Mouse (Mus musculus) central nervous system, embryonic 18 days (tissue): ENCODE data around the gene Gm7978. TPM values are rescaled to one million over a fixed set of nuclear protein-coding genes. Genes with fewer than 3 reads are reported as not detected.

Source experiments
- polyA plus RNA-seq: library from polyadenylated mRNA; depleted of rRNA; stranded (reverse); fragments of >200 nt; gene quantifications from 2 replicates; pipeline ENCODE4 v1.2.3, GENCODE M21; 2012; rRNA removed

The Gm7978 gene
- polyA plus RNA-seq = not detected in 2 replicates

DNA sequence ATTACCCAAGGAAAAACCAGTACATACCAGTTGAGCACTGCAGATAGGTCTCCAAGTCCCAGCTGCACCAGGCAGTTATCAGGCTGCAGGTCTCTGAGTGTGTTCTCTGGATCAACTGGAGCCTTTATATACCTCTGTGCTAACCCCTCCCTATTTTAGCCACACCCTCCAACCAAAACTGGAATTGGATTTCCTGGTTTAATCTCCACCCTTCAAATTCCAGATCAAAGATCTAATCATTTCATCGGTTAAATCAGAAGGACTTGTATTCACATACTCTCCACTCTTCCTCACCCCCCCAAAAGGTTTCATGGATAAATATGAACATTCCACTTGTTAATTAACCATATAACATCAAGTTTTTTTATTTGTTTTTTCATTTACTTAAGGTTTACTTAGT is at the start of gene Gm7978:
Gene Gm7978 (minus strand): TSS at position 101 of the 400 bp plus-strand sequence.

DNA sequence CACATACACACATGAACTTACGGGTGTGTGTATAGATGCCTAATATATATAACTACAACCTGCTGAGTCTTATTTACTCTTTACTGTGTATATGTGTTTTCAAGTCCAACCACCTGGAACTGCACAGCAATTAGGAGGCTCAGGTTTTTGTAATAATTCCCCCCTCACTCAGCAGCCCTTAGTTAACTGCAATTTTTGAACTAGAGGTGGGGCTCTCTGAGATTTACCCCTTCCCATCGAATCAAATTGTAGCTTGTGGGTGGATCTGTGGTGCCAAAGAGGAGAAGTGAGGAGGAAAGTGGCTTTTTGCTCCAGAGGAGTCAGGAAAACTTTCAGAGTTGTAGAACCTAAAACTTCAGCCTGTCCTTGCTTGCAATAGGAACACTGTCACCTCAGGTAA is 39.7 kb upstream of the Gm7978 start, which contains the start of gene E330014E10Rik:
Gene E330014E10Rik (plus strand): TSS at position 301 of the 400 bp plus-strand sequence.

GRCm38 (mm10) chr5:95741714-95742113 is 5.7 kb upstream of the Gm7978 start, which contains the start of gene Gm7982:
Gm7982 (plus strand) TSS chr5:95742014.

Other genes starting within 250 kb of the Gm7978 start
- gene Gm3286, start 225.4 kb downstream of the Gm7978 start, polyA plus RNA-seq = not detected in 2 replicates
- gene Gm7971, start 141.3 kb downstream of the Gm7978 start, polyA plus RNA-seq = not detected in 2 replicates
- not detected in 2 replicates for gene Gm7982, start 5.8 kb upstream of the Gm7978 start, polyA plus RNA-seq
- gene E330014E10Rik, start 39.8 kb upstream of the Gm7978 start, polyA plus RNA-seq = not detected in 2 replicates
- 0.21 and 0.25 TPM in 2 replicates for gene Cxcl13, start 220.8 kb upstream of the Gm7978 start, polyA plus RNA-seq